Mouse (Mus musculus): ENCODE data around the gene Gm15737.

The Gm15737 gene

GRCm38 (mm10) chr6:92869089-92869581 is at the start of gene Gm15737:
Gene Gm15737 (plus strand): TSS chr6:92869357.
- in situ Hi-C loops (cut with MboI, MseI) = loop anchor here (10.0 kb wide), 1 partner anchor 1084 kb away; no protein-coding TSS in a partner anchor

GRCm38 (mm10) chr6:92821606-92822005 is 47.6 kb upstream of the Gm15737 start:
- in situ Hi-C loops (cut with MboI, MseI) = no loop called here

GRCm38 (mm10) chr6:92822006-92822405 is 47.2 kb upstream of the Gm15737 start:
- in situ Hi-C loops (cut with MboI, MseI) = no loop called here

- in situ Hi-C loops (cut with MboI, MseI) = no loop called here
Observed at GRCm38 (mm10) chr6:92823991-92824390, 45.2 kb upstream of the Gm15737 start.

GRCm38 (mm10) chr6:92826561-92826960 is 42.6 kb upstream of the Gm15737 start:
- in situ Hi-C loops (cut with MboI, MseI) = no loop called here

GRCm38 (mm10) chr6:92827360-92827759 is 41.8 kb upstream of the Gm15737 start:
- in situ Hi-C loops (cut with MboI, MseI) = no loop called here

GRCm38 (mm10) chr6:92829148-92829547 is 40.0 kb upstream of the Gm15737 start:
- in situ Hi-C loops (cut with MboI, MseI) = no loop called here

GRCm38 (mm10) chr6:92831106-92831505 is 38.1 kb upstream of the Gm15737 start:
- in situ Hi-C loops (cut with MboI, MseI) = no loop called here

- in situ Hi-C loops (cut with MboI, MseI) = no loop called here
Observed at GRCm38 (mm10) chr6:92842000-92842399, 27.2 kb upstream of the Gm15737 start.

- in situ Hi-C loops (cut with MboI, MseI) = no loop called here
Observed at GRCm38 (mm10) chr6:92843474-92843873, 25.7 kb upstream of the Gm15737 start.

GRCm38 (mm10) chr6:92845898-92846297 is 23.3 kb upstream of the Gm15737 start:
- in situ Hi-C loops (cut with MboI, MseI) = no loop called here

- in situ Hi-C loops (cut with MboI, MseI) = no loop called here
Observed at GRCm38 (mm10) chr6:92846614-92847013, 22.5 kb upstream of the Gm15737 start.

GRCm38 (mm10) chr6:92849208-92849607 is 19.9 kb upstream of the Gm15737 start:
- in situ Hi-C loops (cut with MboI, MseI) = no loop called here

- in situ Hi-C loops (cut with MboI, MseI) = no loop called here
Observed at GRCm38 (mm10) chr6:92850250-92850649, 18.9 kb upstream of the Gm15737 start.

- in situ Hi-C loops (cut with MboI, MseI) = no loop called here
Observed at GRCm38 (mm10) chr6:92854873-92855272, 14.3 kb upstream of the Gm15737 start.

GRCm38 (mm10) chr6:92857761-92858160 is 11.4 kb upstream of the Gm15737 start:
- in situ Hi-C loops (cut with MboI, MseI) = no loop called here

- in situ Hi-C loops (cut with MboI, MseI) = no loop called here
Observed at GRCm38 (mm10) chr6:92858721-92859510, 10.2 kb upstream of the Gm15737 start.

- in situ Hi-C loops (cut with MboI, MseI) = loop anchor here (10.0 kb wide), 1 partner anchor 1076 kb away; no protein-coding TSS in a partner anchor
Observed at GRCm38 (mm10) chr6:92860285-92860912, 8.8 kb upstream of the Gm15737 start.

- in situ Hi-C loops (cut with MboI, MseI) = loop anchor here (10.0 kb wide), 1 partner anchor 1078 kb away; no protein-coding TSS in a partner anchor
Observed at GRCm38 (mm10) chr6:92862599-92862998, 6.6 kb upstream of the Gm15737 start.

GRCm38 (mm10) chr6:92869582-92870219 is 544 bp downstream of the Gm15737 start:
- in situ Hi-C loops (cut with MboI, MseI) = loop anchor here (10.0 kb wide), 1 partner anchor 1085 kb away; no protein-coding TSS in a partner anchor

- in situ Hi-C loops (cut with MboI, MseI) = no loop called here
Observed at GRCm38 (mm10) chr6:92871813-92872212, 2.7 kb downstream of the Gm15737 start.

GRCm38 (mm10) chr6:92872766-92873165 is 3.6 kb downstream of the Gm15737 start:
- in situ Hi-C loops (cut with MboI, MseI) = no loop called here

All from T-helper 2 cell (primary cell).